Mouse (Mus musculus) stomach, embryonic 14.5 days (tissue): ENCODE measurements around the gene 2200002J24Rik. TPM values are rescaled to one million over a fixed set of nuclear protein-coding genes. Genes with fewer than 3 reads are reported as not detected.
"Not testable (repeated sequence)": the region's sequence is repeated elsewhere in the genome, so short reads cannot be mapped to it uniquely, and the experiment has no call there.

Experiments
- ATAC-seq: fragments of 200-750 bp; cut with Nextera tagmentation; 2 replicates; pipeline ENCODE4 v1.8.0; 2017; ENCODE audit warnings: low read depth, moderate TSS enrichment; ENCODE audit not compliant: insufficient number of reproducible peaks, insufficient read depth, low FRiP score
- H3K27ac ChIP-seq: fragments of 300-500 bp; sonication (generic); 2 replicates; pipeline ENCODE4 v1.5.1; 2014; ENCODE audit warnings: mild to moderate bottlenecking, low read length, moderate library complexity, mixed read lengths
- H3K27me3 ChIP-seq: fragments of 300-500 bp; sonication (generic); 2 replicates; pipeline ENCODE4 v1.6.1; 2014; ENCODE audit warnings: low read length, control low read depth, mixed read lengths; ENCODE audit not compliant: control insufficient read depth, insufficient read depth
- H3K36me3 ChIP-seq: fragments of 300-500 bp; sonication (generic); 2 replicates; pipeline ENCODE4 v1.6.1; 2014; ENCODE audit warnings: mild to moderate bottlenecking, control low read depth, low read length, moderate library complexity, mixed read lengths; ENCODE audit not compliant: control insufficient read depth, insufficient read depth
- H3K4me1 ChIP-seq: fragments of 300-500 bp; sonication (generic); 2 replicates; pipeline ENCODE4 v1.6.1; 2014; ENCODE audit warnings: low read length, control low read depth, mixed read lengths; ENCODE audit not compliant: control insufficient read depth, insufficient read depth
- H3K4me2 ChIP-seq: fragments of 300-500 bp; sonication (generic); replicated peaks from 2 replicates; pipeline ENCODE4 v1.6.1; 2014; ENCODE audit warnings: low read depth, low read length, control low read depth
- H3K4me3 ChIP-seq: fragments of 300-500 bp; sonication (generic); 2 replicates; pipeline ENCODE4 v1.5.1; 2014; ENCODE audit warnings: low read depth, low read length, control low read depth
- H3K9ac ChIP-seq: fragments of 300-500 bp; sonication (generic); replicated peaks from 2 replicates; pipeline ENCODE4 v1.6.1; 2014; ENCODE audit warnings: low read depth, mild to moderate bottlenecking, control low read depth, low read length, moderate library complexity, mixed read lengths
- H3K9me3 ChIP-seq: fragments of 300-500 bp; sonication (generic); 2 replicates; pipeline ENCODE4 v1.6.1; 2016; ENCODE audit warnings: low read depth, low read length, control low read depth; ENCODE audit not compliant: control insufficient read depth
- WGBS: fragments of 180-500 bp; shearing (Covaris S2); extraction: QIAGEN DNeasy Blood & Tissue Kit; methylation state at CpG from one replicate; pipeline ENCODE4 v1.1.7; 2014; 5-methylcytosine and 5-hydroxymethylcytosine counted together
- polyA plus RNA-seq: library from polyadenylated mRNA; unstranded; fragments of >200 nt; fragmentation: Nextera tagmentation; extraction: Ambion mirVana; gene quantifications from 2 replicates; pipeline ENCODE4 v1.2.1, GENCODE M21; 2014

Gene 2200002J24Rik
- polyA plus RNA-seq, 1 experiment from 2014 or later, result 0.91 TPM

GRCm38 (mm10) chr7:30742570-30742969 is 43.8 kb downstream of the 2200002J24Rik start:
- WGBS, result 84% methylated on average over 2 of the region's 2 CpGs
- H3K36me3 ChIP-seq, H3K9me3 ChIP-seq, H3K4me2 ChIP-seq, H3K9ac ChIP-seq, ATAC-seq, H3K4me3 ChIP-seq, H3K27ac ChIP-seq, H3K4me1 ChIP-seq, H3K27me3 ChIP-seq: not testable (repeated sequence)

GRCm38 (mm10) chr7:30743617-30744016 is 44.9 kb downstream of the 2200002J24Rik start, which contains the start of gene Gapdhs:
Gapdhs (minus strand) TSS chr7:30743681.
- 89% methylated on average over 3 of the region's 4 CpGs for whole genome bisulfite sequencing
- H3K9ac ChIP-seq, H3K9me3 ChIP-seq, H3K4me1 ChIP-seq, H3K4me3 ChIP-seq, H3K27ac ChIP-seq, H3K27me3 ChIP-seq, H3K4me2 ChIP-seq, ATAC-seq, H3K36me3 ChIP-seq: not testable (repeated sequence)

- ATAC-seq, result no peak
- Histone ChIP-seq H3K36me3 (no peaks in the 10 kb centered on the region), H3K9me3 (no peaks in the 10 kb centered on the region), H3K4me1 (no peaks in the 10 kb centered on the region), H3K27me3 (no peaks in the 10 kb centered on the region), H3K27ac (no peak overlapping the region), H3K4me2 (no peak overlapping the region), H3K9ac (no peak overlapping the region), H3K4me3 (no peak overlapping the region)
- WGBS, result 35% methylated on average over 4 of the region's 4 CpGs
Observed at GRCm38 (mm10) chr7:30744022-30744598, 45.4 kb downstream of the 2200002J24Rik start.

GRCm38 (mm10) chr7:30747525-30748204 is 48.9 kb downstream of the 2200002J24Rik start:
- Histone ChIP-seq H3K4me1 (no peaks in the 10 kb centered on the region), H3K9ac (no peak overlapping the region), H3K4me3 (no peak overlapping the region), H3K27ac (no peak overlapping the region), H3K27me3 (no peaks in the 10 kb centered on the region), H3K4me2 (no peak overlapping the region), H3K36me3 (no peaks in the 10 kb centered on the region), H3K9me3 (no peaks in the 10 kb centered on the region)
- 82% methylated on average over 7 of the region's 7 CpGs for WGBS
- no peak for ATAC-seq

Other genes with a start within 250 kb of the 2200002J24Rik start
- gene Kirrel2, start 241.2 kb upstream of the 2200002J24Rik start, polyA plus RNA-seq, result 0.45 and 1.2 TPM in 2 replicates
- gene Nphs1, start 240.6 kb upstream of the 2200002J24Rik start, polyA plus RNA-seq, result 0.70 TPM in 1 of 2 replicates, not detected in the other
- not detected in 2 replicates for gene Prodh2, start 205.3 kb upstream of the 2200002J24Rik start, polyA plus RNA-seq
- 13.2 and 13.4 TPM in 2 replicates for gene Arhgap33, start 163.9 kb upstream of the 2200002J24Rik start, polyA plus RNA-seq
- 47.3 and 49.0 TPM in 2 replicates for gene Hspb6, start 146.7 kb upstream of the 2200002J24Rik start, polyA plus RNA-seq
- gene Proser3, start 146.6 kb upstream of the 2200002J24Rik start, polyA plus RNA-seq, result 18.7 and 22.8 TPM in 2 replicates
- gene Lin37, start 139.1 kb upstream of the 2200002J24Rik start, polyA plus RNA-seq, result 40.8 and 43.7 TPM in 2 replicates
- gene U2af1l4, start 135.6 kb upstream of the 2200002J24Rik start, polyA plus RNA-seq, result 95.9 and 96.6 TPM in 2 replicates
- gene Gm49396, start 135.6 kb upstream of the 2200002J24Rik start, polyA plus RNA-seq, result 7.1 and 10.0 TPM in 2 replicates
- 113 and 117 TPM in 2 replicates for gene Psenen, start 135.3 kb upstream of the 2200002J24Rik start, polyA plus RNA-seq
- gene Igflr1, start 133.5 kb upstream of the 2200002J24Rik start, polyA plus RNA-seq, result 1.3 and 2.6 TPM in 2 replicates
- gene Kmt2b, start 110.2 kb upstream of the 2200002J24Rik start, polyA plus RNA-seq, result 13.2 and 14.2 TPM in 2 replicates
- gene Zbtb32, start 100.0 kb upstream of the 2200002J24Rik start, polyA plus RNA-seq, result 0.27 and 0.43 TPM in 2 replicates
- 6.6 and 7.7 TPM in 2 replicates for gene Upk1a, start 86.1 kb upstream of the 2200002J24Rik start, polyA plus RNA-seq
- 976 and 1,066 TPM in 2 replicates for gene Cox6b1, start 72.8 kb upstream of the 2200002J24Rik start, polyA plus RNA-seq
- gene Etv2, start 63.1 kb upstream of the 2200002J24Rik start, polyA plus RNA-seq, result not detected in 2 replicates
- gene Rbm42, start 48.6 kb upstream of the 2200002J24Rik start, polyA plus RNA-seq, result 85.7 and 96.8 TPM in 2 replicates
- 48.5 and 50.5 TPM in 2 replicates for gene Haus5, start 33.9 kb upstream of the 2200002J24Rik start, polyA plus RNA-seq
- not detected in 2 replicates for gene Pmis2, start 27.3 kb upstream of the 2200002J24Rik start, polyA plus RNA-seq
- gene Atp4a, start 13.3 kb downstream of the 2200002J24Rik start, polyA plus RNA-seq, result 1.8 and 2.3 TPM in 2 replicates
- gene Tmem147, start 30.6 kb downstream of the 2200002J24Rik start, polyA plus RNA-seq, result 210 and 215 TPM in 2 replicates
- 0.29 and 0.74 TPM in 2 replicates for gene Gapdhs, start 44.8 kb downstream of the 2200002J24Rik start, polyA plus RNA-seq
- gene Sbsn, start 52.5 kb downstream of the 2200002J24Rik start, polyA plus RNA-seq, result 0.91 and 1.1 TPM in 2 replicates
- 5.9 and 14.6 TPM in 2 replicates for gene Dmkn, start 64.8 kb downstream of the 2200002J24Rik start, polyA plus RNA-seq
- gene Krtdap, start 89.0 kb downstream of the 2200002J24Rik start, polyA plus RNA-seq, result 9.2 and 20.2 TPM in 2 replicates
- 0.55 and 3.4 TPM in 2 replicates for gene Ffar2, start 124.8 kb downstream of the 2200002J24Rik start, polyA plus RNA-seq
- gene Ffar3, start 157.3 kb downstream of the 2200002J24Rik start, polyA plus RNA-seq, result 0.41 TPM in 1 of 2 replicates, not detected in the other
- not detected in 2 replicates for gene Ffar1, start 162.6 kb downstream of the 2200002J24Rik start, polyA plus RNA-seq
- 0.35 and 0.80 TPM in 2 replicates for gene Cd22, start 181.4 kb downstream of the 2200002J24Rik start, polyA plus RNA-seq
- gene Mag, start 215.9 kb downstream of the 2200002J24Rik start, polyA plus RNA-seq, result 0.10 and 0.74 TPM in 2 replicates
- not detected in 2 replicates for gene Hamp2, start 225.8 kb downstream of the 2200002J24Rik start, polyA plus RNA-seq
- gene Hamp, start 245.1 kb downstream of the 2200002J24Rik start, polyA plus RNA-seq, result not detected in 2 replicates